Mouse (Mus musculus) heart, adult 2 months (tissue): ENCODE results near the gene Adcy7.

Source experiments
- CTCF ChIP-seq: fragments of 200-600 bp; IDR thresholded peaks from 2 replicates; pipeline ENCODE4 v1.8.1; 2022; ENCODE audit warnings: antibody characterized with exemption, mild to moderate bottlenecking, moderate library complexity
- EP300 ChIP-seq: fragments of 200-500 bp; IDR thresholded peaks from 2 replicates; pipeline ENCODE4 v1.6.1; 2011; ENCODE audit warnings: low read depth, low read length, control low read depth; ENCODE audit not compliant: insufficient read depth
- POLR2A ChIP-seq: fragments of 200-500 bp; IDR thresholded peaks from 2 replicates; pipeline ENCODE4 v1.6.1; 2011; ENCODE audit warnings: mild to moderate bottlenecking, low read depth, low read length, control low read depth; ENCODE audit not compliant: insufficient read depth

DNA sequence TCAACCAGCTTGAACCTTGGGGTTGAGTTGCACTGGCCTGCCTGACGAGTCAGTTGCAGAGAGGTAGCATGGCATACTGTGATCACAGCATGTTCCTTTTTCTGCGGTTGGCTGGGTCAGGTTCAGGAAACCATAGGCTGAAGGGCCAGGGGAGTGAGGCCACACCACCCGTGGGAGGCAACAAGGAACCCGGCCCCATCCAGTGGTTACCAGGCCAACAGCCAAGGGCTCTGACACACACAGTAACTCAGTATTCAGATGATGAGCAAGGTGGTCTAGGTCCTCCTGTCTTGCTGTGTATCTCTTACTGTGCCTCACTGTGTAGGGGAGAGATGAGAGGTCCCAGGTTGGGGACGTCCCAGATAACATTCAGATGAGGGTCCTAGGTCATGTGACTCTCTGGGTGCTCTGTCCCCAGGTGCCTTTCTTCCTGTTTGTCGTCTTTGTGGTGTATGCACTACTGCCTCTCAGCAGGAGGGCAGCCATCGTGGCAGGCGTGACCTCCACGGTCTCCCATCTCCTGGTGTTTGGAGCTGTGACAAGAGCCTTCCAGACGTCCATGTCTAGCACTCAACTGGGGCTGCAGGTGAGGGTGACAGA, 37.2 kb downstream of the Adcy7 start:
- no peak for TF ChIP-seq EP300
- TF ChIP-seq CTCF: no peak
- TF ChIP-seq POLR2A: no peak
